Mouse (Mus musculus) testis, postnatal 10 days (tissue): ENCODE results near the gene St8sia4.
"Not testable (repeated sequence)": the region's sequence is repeated elsewhere in the genome, so short reads cannot be mapped to it uniquely, and the experiment has no call there.

ENCODE experiments used
- DNase-seq: peaks from one replicate; pipeline ENCODE4 v3.0.0; 2021; ENCODE audit warnings: low spot score

St8sia4 gene

DNA sequence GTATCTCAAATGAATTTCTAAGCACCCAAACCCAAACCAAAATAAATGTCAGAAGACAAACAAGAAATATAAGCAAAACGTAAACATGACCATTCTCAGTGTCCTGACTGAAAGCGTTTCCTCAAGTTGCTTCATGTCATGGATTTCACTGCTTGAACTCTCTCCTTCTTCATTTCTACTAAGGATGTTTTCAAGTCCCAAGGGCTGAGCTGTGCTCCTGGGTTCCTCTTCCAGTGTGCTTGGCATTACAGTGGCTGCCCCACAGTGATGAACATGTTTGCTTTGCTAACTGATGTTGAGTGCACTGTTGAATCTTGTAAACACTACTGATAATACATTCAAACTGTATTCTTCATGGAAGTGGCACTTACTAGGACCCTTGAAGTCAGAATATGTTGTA is 76.3 kb downstream of the St8sia4 start:
- DNase-seq, result no peak

DNA sequence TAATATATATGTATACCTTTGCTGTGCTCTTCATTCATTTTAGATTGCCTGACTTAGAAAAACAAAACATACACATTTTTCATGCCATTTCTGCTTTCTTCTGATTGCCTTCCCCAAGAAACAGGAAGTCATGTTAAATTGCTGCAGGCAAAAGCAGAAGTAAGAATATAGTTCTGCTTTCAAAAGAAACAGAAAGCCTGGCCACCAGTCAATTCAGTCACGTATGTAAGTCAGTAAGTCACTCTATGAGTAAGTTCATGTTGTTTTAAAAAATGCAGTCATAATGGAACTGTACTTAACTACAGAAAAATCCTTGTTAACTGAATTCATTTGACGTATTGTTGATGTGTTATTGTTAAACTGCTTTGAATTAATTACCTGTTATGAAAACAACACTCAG is 77.3 kb downstream of the St8sia4 start:
- no peak for DNase-seq

DNA sequence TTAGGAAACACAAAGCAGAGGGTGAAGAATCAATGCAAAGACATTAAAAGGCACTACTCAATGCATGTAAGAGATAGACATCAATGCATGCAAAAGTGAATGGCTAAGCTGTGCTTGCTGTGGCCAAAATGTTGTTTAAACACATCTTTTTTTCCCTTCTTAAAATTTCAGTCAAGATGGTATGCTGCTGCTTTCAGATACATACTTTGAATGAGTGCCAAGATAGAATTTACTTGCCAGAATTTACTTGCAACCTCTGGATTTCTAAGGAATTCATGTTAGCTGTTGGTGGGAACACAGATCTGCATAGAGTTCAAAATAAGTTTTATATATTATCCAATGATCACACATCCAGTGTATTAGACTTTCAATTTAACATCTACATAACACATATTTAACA is 77.9 kb downstream of the St8sia4 start:
- no peak for DNase-seq

DNA sequence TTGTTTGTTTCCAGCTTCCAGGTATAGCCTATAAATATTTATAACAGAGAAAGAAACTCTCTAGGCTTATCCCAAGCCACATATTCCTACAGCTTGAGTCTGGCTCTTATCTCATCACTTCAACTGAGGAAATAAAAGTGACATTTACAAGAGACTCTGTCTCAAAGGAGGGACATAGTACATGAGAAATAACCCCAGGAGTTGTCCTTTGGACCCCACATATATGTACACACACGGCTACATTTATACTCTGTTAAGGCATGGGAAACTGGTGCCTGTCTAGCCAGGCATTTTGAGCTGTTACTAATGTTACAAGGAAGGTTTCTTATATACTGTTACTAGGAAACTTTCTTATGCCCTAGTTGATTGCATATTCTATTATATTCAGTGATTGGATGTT is 84.1 kb downstream of the St8sia4 start:
- no peak for DNase-seq

DNA sequence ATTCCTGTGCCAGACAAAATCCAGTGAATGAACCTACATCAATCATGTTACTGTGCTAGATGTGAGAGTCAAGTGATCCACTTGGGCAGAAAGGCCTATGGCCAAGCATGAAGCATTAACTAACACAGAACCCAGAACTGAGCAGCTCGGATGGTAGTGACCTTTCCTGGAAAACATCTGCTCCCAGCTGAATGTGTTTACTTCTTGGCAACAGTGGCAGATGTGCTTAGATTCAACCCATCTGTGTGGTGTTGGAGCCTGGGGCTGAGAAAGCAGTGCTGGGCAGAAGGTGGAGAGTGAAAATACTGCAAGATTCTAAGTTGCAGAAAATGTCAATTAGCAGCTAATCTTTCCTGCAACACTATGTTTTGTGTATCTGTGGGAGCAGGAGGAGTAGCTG is 85.1 kb downstream of the St8sia4 start:
- no peak for DNase-seq

DNA sequence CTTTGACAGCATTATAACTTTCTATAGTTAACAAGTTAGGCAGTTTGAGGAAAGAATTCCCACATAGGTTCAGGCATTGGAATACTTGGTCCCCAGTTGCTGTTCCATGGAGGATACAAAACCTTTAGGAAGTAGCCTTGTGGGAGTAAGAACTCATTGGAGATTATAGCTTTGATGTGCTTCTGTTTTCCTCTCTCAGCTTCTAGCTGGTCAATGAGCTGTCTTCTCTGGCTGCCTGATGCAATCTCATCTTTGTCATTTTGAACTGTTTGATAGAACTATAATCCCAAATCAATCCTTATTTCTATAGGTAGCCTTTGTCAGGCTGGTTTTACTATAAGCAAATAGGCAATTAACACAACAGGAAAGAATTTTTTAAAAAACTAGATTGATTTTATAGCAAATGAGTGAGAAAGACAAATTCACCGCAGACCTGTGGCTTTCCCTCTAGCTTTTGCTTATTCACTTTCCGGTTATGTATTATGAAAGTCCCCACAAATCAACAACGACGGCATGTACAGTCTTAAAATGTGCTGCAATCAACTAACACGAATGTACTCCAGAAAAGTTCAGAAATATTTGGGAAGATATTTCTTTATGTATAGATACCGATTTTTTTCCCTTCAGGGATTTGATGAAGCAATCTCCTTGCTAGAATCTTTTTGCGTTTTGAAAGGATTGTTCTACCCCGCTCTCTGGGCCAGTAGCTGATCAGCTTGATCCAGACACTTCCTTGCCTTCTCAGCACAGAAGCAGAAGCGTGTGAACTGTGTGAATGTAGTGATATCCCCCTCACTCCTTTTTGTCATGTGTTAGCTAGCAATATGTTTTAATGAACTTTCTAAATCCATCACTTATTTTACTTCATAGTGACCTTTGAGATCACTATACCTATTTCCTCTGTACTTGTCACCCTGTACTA is 94.5 kb downstream of the St8sia4 start:
- no peak for DNase-seq

DNA sequence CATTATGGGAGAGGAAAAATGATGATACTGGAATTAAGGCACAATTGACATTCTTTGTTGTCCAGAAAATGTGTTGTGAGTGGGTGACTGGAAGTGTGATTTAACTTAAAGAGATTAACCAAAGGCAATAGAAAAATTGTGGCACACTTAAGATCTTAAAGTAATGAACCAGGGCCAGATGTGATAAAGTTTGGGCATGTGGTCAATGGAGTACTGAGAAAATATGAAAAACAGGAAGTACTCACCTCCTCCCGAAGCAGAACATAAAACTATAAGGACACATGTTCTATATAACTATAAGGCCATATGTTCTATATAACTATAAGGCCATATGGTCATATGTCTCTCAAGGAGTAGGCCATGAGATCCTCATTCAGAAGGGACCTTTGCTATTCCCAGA is 96.3 kb downstream of the St8sia4 start:
- no peak for DNase-seq

DNA sequence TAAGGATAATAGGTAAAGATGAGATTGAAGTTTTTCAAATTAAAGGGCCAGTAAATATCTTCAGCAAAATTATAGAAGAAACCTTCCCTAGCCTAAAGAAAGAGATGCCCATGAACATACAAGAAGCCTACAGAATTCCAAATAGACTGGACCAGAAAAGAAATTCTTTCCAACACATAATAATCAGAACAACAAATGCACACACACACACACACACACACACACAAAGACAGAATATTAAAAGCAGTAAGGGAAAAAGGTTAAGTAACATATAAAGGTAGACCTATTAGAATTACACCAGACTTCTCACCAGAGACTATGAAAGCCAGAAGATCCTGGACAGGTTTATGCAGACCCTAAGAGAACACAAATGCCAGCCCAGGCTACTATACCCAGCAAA is 112.8 kb downstream of the St8sia4 start:
- not testable (repeated sequence) for DNase-seq

DNA sequence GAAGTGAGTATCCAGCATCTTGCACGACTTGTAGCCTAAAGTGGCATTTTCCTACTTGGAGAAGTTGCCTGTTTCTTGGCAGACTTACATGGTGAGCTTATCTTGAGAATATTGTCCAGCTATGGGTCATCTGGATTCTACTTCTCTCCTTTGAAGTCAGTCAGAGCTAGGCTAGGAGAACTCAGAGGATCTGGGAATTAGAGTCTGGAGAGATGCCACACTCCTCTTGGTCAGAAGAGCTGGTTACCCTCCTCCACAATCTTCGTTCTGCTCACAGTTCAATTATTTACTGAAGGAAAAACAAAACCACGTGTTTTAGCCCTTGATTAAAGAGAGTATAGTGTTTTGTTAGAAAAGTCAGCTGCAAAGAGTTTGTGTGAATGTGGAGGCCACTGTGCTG is 125.9 kb downstream of the St8sia4 start:
- DNase-seq, result no peak
